Mouse (Mus musculus) hindbrain, embryonic 10.5 days (tissue): ENCODE measurements around the gene Cntn4. TPM values are rescaled to one million over a fixed set of nuclear protein-coding genes. Genes with fewer than 3 reads are reported as not detected.

ENCODE experiments used
- DNase-seq: peaks from one replicate; pipeline ENCODE4 v3.0.0-alpha.2; 2017; ENCODE audit warnings: low spot score
- H3K27ac ChIP-seq: fragments of 300-500 bp; sonication (generic); 2 replicates; pipeline ENCODE4 v1.5.1; 2016; ENCODE audit warnings: mild to moderate bottlenecking, moderate library complexity
- H3K27me3 ChIP-seq: fragments of 300-500 bp; sonication (generic); 2 replicates; pipeline ENCODE4 v1.6.1; 2016; ENCODE audit warnings: mild to moderate bottlenecking; ENCODE audit not compliant: poor library complexity, insufficient read depth, severe bottlenecking
- H3K36me3 ChIP-seq: fragments of 300-500 bp; sonication (generic); 2 replicates; pipeline ENCODE4 v1.6.1; 2016; ENCODE audit warnings: mild to moderate bottlenecking, moderate library complexity
- H3K4me1 ChIP-seq: fragments of 300-500 bp; sonication (generic); replicated peaks from 2 replicates; pipeline ENCODE4 v1.6.1; 2016; ENCODE audit warnings: mild to moderate bottlenecking
- H3K4me3 ChIP-seq: fragments of 300-500 bp; sonication (generic); 2 replicates; pipeline ENCODE4 v1.5.1; 2016; ENCODE audit warnings: mild to moderate bottlenecking, moderate library complexity
- H3K9me3 ChIP-seq: fragments of 300-500 bp; sonication (generic); 2 replicates; pipeline ENCODE4 v1.6.1; 2016; ENCODE audit warnings: mild to moderate bottlenecking, moderate library complexity
- WGBS: fragments of 180-500 bp; shearing (Covaris S2); methylation state at CpG from one replicate; pipeline ENCODE4 v1.1.7; 2016; 5-methylcytosine and 5-hydroxymethylcytosine counted together
- polyA plus RNA-seq: library from polyadenylated mRNA; unstranded; fragments of >200 nt; fragmentation: Nextera tagmentation; extraction: Ambion mirVana; gene quantifications from 2 replicates; pipeline ENCODE4 v1.2.1, GENCODE M21; 2016

Cntn4 gene
- polyA plus RNA-seq, 1 experiment from 2014 or later: 0.54 TPM

DNA sequence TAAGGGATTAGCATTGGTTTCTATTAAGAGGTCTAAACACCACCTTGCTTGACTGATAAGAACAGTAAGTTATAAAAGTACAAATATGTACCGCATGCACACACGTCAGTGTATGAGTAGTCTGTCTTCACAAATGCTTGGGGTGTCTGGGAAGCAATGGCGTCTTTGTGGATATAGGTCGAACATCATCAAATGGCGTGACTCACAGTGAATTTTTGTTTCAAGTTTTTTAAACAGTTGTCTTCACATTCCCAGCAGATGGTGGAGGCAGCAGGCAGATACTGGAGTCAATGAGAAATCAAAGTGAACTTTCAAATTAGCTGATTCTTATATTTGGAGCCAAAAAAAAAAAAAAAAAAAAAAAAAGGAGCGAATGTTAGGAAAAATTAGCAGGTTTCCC, 604.2 kb downstream of the Cntn4 start:
- no peak overlapping the region for H3K27ac ChIP-seq
- H3K4me1 ChIP-seq: no peaks in the 10 kb centered on the region
- 96% methylated on average over 6 of the region's 6 CpGs for WGBS
- no peak for DNase-seq
- no peaks in the 10 kb centered on the region for H3K9me3 ChIP-seq
- no peaks in the 10 kb centered on the region for H3K36me3 ChIP-seq
- H3K4me3 ChIP-seq: no peak overlapping the region
- no peaks in the 10 kb centered on the region for H3K27me3 ChIP-seq

DNA sequence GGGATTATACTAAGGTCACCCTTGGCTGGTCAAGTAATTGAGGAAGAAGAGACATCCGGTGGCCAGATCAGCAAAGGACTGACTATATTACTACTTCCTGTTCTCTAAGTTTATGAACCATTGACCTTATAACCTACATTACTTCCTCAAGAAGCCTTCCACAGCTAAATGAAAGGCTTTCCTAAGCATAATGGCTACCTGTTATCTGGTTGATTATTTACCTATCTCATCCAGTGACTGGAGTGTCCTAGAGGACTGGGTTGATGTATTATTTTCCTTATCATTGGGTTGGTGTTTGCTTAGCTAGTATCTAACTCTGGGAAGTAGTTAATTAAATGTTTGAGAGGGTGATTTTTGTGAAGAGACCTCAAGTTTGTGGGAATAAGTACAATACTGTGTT, 606.4 kb downstream of the Cntn4 start:
- Histone ChIP-seq H3K9me3 (no peaks in the 10 kb centered on the region), H3K4me3 (no peak overlapping the region)

DNA sequence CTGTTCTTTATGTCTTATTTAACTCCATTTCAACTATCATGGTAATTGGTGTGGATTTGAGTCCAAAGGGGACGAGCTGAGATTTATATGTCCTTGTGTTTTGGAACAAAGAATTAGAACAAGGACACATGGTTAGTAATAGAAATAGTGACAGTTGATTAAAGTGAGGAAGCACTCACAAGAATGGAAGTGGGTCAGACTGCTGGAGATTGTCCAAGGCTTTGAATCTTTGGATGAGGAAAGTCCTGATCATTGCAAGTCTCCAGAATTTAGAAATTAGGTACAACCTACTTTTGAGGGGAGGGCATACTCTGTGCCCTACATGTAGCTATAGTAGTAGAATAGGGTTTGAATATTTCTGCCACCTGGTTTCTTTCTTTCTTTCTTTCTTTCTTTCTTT, 622.0 kb downstream of the Cntn4 start:
- WGBS: 77% methylated on average over 1 of the region's 1 CpGs
- no peaks in the 10 kb centered on the region for H3K9me3 ChIP-seq
- no peak overlapping the region for H3K27ac ChIP-seq
- H3K27me3 ChIP-seq: no peaks in the 10 kb centered on the region
- H3K4me1 ChIP-seq: no peaks in the 10 kb centered on the region
- H3K36me3 ChIP-seq: no peaks in the 10 kb centered on the region
- no peak overlapping the region for H3K4me3 ChIP-seq
- no peak for DNase-seq

More for the DNA sequence above, 606.4 kb downstream of the Cntn4 start:
- Histone ChIP-seq H3K4me1 (no peaks in the 10 kb centered on the region), H3K27me3 (no peaks in the 10 kb centered on the region), H3K36me3 (no peaks in the 10 kb centered on the region), H3K27ac (no peak overlapping the region)
- no peak for DNase-seq
- 90% methylated on average over 1 of the region's 1 CpGs for WGBS

DNA sequence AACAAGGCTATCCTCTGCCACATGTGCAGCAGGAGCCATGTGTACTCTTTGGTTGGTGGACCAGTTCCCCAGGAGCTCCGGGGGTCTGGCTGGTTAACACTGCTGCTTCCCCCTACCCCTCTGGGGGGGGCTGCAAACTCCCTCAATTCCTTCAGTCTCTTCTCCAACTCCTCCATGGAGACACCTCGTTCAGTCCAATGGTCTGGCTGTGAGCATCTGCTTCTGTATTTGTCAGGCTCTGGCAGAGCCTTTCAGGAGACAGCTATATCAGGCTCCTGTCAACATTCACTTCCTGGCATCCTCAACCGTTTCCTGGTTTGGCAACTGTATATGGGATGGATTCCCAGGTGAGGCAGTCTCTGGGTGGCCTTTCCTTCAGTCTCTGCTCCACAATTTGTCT, 622.7 kb downstream of the Cntn4 start:
- no peaks in the 10 kb centered on the region for H3K9me3 ChIP-seq
- H3K27ac ChIP-seq: no peak overlapping the region
- no peaks in the 10 kb centered on the region for H3K27me3 ChIP-seq
- no peak for DNase-seq
- H3K4me3 ChIP-seq: no peak overlapping the region
- H3K36me3 ChIP-seq: no peaks in the 10 kb centered on the region
- WGBS: 77% methylated on average over 3 of the region's 3 CpGs
- H3K4me1 ChIP-seq: no peaks in the 10 kb centered on the region

DNA sequence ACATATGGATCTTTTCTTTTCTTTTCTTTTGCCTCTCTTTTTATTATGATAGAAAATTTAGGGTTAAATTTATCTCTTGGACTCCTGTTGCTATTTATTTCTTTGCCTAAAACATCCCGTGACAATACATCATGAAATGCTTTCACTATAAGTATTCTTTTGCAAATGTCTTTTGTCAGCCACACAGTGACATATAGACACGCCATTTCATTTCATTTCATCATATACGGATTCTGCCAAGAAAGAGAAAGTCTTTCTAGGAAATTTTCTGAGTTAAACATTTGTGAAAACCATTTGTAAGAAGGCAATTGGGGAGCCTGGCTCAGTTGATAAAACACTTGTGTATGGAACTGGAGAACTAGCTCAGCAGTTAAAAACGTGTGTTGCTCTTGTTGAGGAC, 625.0 kb downstream of the Cntn4 start:
- no peaks in the 10 kb centered on the region for H3K36me3 ChIP-seq

DNA sequence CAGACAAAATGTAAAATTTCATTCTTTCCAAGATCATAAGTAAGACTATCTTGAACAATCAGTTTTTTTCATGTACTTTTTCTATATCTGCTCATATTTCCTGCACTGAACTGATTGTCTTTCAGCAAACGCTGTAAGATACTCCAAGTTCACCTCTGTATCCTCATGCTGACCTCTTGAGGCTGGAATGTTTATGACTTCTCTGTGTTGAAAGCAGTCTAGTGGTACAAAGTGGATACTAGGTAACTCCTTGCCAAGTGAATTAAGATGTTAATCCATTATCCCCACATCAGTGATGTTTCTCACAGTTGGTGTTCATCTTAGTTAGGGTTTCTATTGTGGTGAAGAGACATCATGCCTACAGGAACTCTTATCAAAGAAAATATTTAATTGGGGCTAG, 651.5 kb downstream of the Cntn4 start:
- no peak overlapping the region for H3K27ac ChIP-seq
- H3K4me3 ChIP-seq: no peak overlapping the region
- H3K36me3 ChIP-seq: no peaks in the 10 kb centered on the region
- no peaks in the 10 kb centered on the region for H3K4me1 ChIP-seq
- 80% methylated on average over 1 of the region's 1 CpGs for WGBS
- no peaks in the 10 kb centered on the region for H3K27me3 ChIP-seq
- no peak for DNase-seq
- H3K9me3 ChIP-seq: no peaks in the 10 kb centered on the region

More for the DNA sequence above, 625.0 kb downstream of the Cntn4 start:
- DNase-seq: no peak
- no peaks in the 10 kb centered on the region for H3K27me3 ChIP-seq
- no peaks in the 10 kb centered on the region for H3K9me3 ChIP-seq
- WGBS: 76% methylated on average over 4 of the region's 4 CpGs
- H3K4me3 ChIP-seq: no peak overlapping the region
- no peaks in the 10 kb centered on the region for H3K4me1 ChIP-seq
- no peak overlapping the region for H3K27ac ChIP-seq

DNA sequence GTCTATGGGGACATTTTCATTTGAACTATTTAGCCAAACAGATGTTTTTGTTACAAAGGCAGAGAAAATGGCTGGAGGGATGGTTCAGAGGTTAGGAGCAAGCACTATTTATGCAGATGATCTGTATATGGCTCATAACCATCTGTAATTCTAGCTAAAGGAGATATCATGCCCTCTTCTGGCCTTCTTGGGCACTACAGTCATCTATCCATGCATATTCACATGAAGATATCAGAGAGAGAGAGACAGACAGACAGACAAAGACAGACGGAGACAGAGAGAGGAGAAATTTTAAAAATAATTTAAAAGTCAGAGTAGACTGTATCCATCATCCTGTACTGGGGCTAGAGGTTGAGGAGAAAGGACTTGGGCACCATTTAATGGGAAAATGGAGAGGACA, 652.2 kb downstream of the Cntn4 start:
- no peak for DNase-seq
- no peak overlapping the region for H3K4me3 ChIP-seq
- H3K27me3 ChIP-seq: no peaks in the 10 kb centered on the region
- no peaks in the 10 kb centered on the region for H3K4me1 ChIP-seq
- no peaks in the 10 kb centered on the region for H3K36me3 ChIP-seq
- no peak overlapping the region for H3K27ac ChIP-seq
- no peaks in the 10 kb centered on the region for H3K9me3 ChIP-seq
- WGBS: 73% methylated on average over 1 of the region's 1 CpGs

DNA sequence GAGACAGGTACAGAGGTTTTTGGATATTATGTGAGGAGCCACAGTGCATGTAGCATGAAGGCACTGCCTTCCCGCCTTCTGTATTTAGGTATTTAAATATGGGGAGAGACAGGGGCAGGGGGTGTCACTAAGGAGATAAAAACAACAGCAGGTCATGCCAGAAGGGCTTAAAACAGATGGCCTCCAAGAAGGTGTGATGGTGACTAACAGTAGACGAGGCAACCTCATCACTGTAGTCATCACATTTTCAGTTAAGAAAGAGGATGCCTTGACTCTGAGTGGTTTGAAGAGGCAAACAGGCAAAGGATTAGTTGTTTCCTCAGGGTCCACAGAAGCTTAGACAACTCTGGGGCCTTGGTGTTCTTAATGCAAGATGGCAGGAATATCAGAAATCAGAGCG, 655.0 kb downstream of the Cntn4 start:
- WGBS: 87% methylated on average over 3 of the region's 3 CpGs
- no peak overlapping the region for H3K4me3 ChIP-seq
- no peaks in the 10 kb centered on the region for H3K27me3 ChIP-seq
- H3K9me3 ChIP-seq: no peaks in the 10 kb centered on the region
- H3K36me3 ChIP-seq: no peaks in the 10 kb centered on the region
- H3K27ac ChIP-seq: no peak overlapping the region
- H3K4me1 ChIP-seq: 0 out of 2 replicates have a peak, but pooled peaks cover 5% of the 10 kb centered on the region
- no peak for DNase-seq

DNA sequence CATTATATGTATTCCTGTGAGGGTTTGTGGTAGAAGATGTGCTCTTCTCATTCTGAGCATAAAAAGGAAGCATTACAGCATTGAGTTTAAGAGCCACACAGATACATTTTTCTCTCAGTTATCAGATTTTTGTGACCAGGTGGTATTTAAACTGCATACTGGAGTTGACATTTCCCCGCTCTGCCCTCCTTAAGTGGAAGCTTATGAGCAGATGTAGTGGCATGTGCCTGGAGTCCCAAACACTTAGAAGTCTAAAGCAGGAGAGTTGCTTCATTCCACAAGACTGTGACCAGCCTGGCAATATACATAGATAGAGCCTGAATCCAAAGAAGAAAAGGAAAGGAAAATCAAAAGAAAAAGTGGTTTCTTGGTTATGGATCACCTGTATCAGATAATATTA, 655.5 kb downstream of the Cntn4 start:
- WGBS: 88% methylated on average over 1 of the region's 1 CpGs
- H3K9me3 ChIP-seq: no peaks in the 10 kb centered on the region
- DNase-seq: no peak
- H3K27me3 ChIP-seq: no peaks in the 10 kb centered on the region
- H3K27ac ChIP-seq: no peak overlapping the region
- H3K36me3 ChIP-seq: no peaks in the 10 kb centered on the region
- 0 out of 2 replicates have a peak, but pooled peaks cover 5% of the 10 kb centered on the region for H3K4me1 ChIP-seq
- H3K4me3 ChIP-seq: no peak overlapping the region

DNA sequence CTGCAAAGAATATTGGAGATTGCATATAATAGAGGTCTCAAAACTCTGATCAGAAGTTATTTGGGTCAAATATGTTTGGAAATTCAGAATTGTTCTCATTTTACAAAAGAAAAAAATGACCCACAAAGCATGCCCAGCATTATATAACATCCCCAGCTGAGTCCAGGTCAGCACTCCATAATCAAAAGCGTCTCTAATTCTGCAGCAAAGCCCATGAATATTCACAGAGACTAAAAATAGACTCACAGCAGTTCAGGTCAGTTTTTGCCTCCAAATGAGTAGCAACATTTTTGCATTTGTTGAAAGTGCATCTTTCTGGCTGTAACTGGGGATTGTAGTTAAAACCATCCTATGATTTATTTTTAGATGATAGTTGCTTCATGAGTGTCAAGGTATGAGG, 657.6 kb downstream of the Cntn4 start:
- Histone ChIP-seq H3K27ac (no peak overlapping the region), H3K36me3 (no peaks in the 10 kb centered on the region), H3K9me3 (no peaks in the 10 kb centered on the region), H3K4me1 (0 out of 2 replicates have a peak, but pooled peaks cover 5% of the 10 kb centered on the region), H3K4me3 (no peak overlapping the region), H3K27me3 (no peaks in the 10 kb centered on the region)
- DNase-seq: no peak
- 44% methylated on average over 1 of the region's 1 CpGs for WGBS

DNA sequence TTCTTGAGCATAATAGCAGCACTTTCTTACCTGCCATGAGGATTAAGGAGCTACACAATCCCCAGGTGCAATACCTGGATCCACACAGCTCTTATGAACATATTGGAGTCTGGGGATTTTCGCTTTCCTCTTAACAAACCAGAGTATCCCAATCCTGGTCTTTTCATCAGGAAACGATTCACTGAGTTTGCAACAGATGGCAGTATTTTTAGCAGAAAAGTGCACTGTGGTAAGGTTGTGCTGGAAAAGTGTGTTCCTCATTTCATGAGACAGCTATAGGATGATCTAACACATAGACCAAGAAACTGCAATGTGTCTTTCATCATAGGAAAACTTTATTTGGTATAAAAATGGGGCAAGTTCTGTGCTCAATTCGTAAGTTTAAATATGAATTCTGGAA, 659.3 kb downstream of the Cntn4 start:
- H3K27ac ChIP-seq: no peak overlapping the region
- H3K4me3 ChIP-seq: no peak overlapping the region
- 86% methylated on average over 3 of the region's 3 CpGs for WGBS
- no peaks in the 10 kb centered on the region for H3K27me3 ChIP-seq
- peaks cover 5% of the 10 kb centered on the region; the same call in 1 of the 2 replicates for H3K4me1 ChIP-seq
- DNase-seq: no peak
- H3K36me3 ChIP-seq: no peaks in the 10 kb centered on the region
- no peaks in the 10 kb centered on the region for H3K9me3 ChIP-seq

DNA sequence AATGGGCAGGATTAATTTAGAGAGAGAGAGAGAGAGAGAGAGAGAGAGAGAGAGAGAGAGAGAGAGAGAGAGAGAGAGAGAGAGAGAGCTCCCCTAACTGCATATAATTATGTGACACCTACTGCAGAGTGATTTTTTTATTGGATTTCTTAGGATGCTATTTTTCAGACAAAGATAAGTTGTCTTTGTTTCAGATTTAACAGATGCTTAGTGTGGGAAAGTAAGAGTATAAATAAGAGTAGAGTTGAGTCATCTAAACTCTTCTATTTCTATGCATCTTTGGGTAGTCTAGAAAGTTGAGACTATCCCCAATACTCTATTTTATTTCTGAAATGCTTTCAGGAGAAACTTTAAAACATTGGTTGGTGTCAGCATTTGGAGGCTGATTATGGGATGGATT, 660.4 kb downstream of the Cntn4 start:
- Histone ChIP-seq H3K9me3 (no peaks in the 10 kb centered on the region), H3K4me3 (no peak overlapping the region), H3K27ac (no peak overlapping the region), H3K4me1 (peaks cover 5% of the 10 kb centered on the region; the same call in 1 of the 2 replicates), H3K36me3 (no peaks in the 10 kb centered on the region), H3K27me3 (no peaks in the 10 kb centered on the region)
- DNase-seq: no peak

DNA sequence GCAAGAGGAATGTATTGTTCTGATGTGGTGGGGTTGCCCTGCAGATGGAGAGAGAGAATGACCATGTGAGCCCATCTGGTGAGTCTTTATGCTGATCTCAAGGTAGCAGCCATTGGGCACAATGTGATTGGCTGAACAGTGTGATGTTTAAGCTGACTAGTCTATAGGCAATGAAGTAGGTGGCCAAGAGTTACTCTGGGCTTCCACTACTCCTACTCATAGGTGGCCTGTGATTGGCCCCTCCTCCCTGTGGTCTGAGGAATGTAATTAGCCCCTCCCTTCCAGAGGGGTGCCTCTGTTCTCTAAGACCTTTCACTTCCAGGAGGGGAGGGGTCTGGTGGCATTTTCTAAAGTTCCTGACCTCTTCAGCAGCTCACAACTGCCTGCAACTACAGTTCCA, 663.7 kb downstream of the Cntn4 start:
- Histone ChIP-seq H3K4me3 (no peak overlapping the region), H3K4me1 (no peaks in the 10 kb centered on the region; the same call in 1 of the 2 replicates), H3K27ac (no peak overlapping the region), H3K27me3 (no peaks in the 10 kb centered on the region), H3K9me3 (no peaks in the 10 kb centered on the region), H3K36me3 (no peaks in the 10 kb centered on the region)
- DNase-seq: no peak

DNA sequence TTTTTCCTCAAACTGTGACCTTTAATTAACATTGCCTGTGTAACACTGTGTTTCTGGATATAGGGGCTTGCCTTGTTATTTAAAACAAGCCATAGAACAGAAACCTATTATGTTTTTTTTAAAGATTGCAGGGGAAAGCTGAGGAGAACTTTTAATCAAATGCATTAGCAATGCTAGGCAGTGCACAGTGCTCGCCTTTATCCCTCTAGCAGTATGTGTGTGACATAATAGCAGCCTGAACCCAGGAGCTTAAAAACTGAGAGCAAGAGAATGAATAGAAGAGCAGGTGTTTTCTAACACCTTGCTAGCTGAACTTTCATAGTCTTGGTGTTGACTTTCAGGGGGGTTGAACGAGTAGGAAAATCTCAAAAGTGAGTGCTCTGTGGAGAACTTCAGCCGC, 672.6 kb downstream of the Cntn4 start:
- no peak for DNase-seq
- H3K27ac ChIP-seq: no peak overlapping the region
- no peaks in the 10 kb centered on the region for H3K36me3 ChIP-seq
- H3K27me3 ChIP-seq: no peaks in the 10 kb centered on the region
- no peak overlapping the region for H3K4me3 ChIP-seq
- no peaks in the 10 kb centered on the region for H3K9me3 ChIP-seq
- WGBS: 42% methylated on average over 3 of the region's 3 CpGs
- H3K4me1 ChIP-seq: peaks cover 7% of the 10 kb centered on the region
